In the genomic region with DNA sequence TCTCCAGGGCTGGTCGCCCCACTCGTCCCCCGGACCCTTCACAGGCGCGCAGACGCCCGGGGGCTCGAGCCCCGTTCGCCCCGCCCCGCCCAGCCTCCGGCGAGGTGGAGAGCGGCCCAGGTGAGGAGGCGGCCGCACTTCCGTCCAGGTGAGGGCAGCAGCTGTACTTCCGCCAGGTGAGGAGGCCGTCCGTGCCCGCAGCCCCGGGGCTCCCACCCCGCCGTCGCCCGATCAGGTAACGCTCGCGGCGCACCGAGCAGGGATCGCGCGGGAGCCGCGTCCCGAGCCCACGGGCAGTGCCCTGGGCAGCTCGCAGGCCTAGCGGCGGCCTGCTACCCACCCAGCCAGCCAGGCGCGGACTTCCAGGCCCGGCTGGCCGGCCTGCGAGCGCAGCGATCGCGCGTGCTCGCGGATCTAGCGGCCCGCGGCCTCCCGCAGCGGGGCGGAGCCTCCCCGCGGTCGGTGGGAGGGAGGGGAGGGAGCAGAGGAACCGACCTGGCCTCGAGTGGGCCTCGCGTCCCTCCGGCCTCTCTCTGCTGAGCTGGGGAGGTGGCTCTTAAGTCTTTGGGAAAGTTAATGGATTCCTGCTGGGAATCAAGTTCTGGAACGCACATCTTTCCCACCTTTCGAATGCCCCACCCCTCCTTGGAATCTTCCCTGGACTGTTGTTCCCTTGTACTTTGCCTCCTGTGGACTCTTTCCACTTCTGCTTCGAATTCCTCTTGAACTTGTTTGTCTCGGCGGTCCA, we compare ENCODE assay signal across 8 mouse cellular contexts. TPM values are rescaled to one million over a fixed set of nuclear protein-coding genes. Genes with fewer than 3 reads are reported as not detected.
A peak's percentile ranks its signal among the peaks of the same experiment; 100 is the strongest.
DNase-seq lines count a peak whose midpoint lies in the region; ATAC-seq lines count a peak whose summit lies in the region.

Gene Patj, plus strand, starts transcription at position 96 of the 748 bp plus-strand sequence.

- under 1% methylated on average over 41 of the region's 73 CpGs for WGBS in embryonic facial prominence, embryonic 11.5 days
- WGBS in midbrain, embryonic 11.5 days: under 1% methylated on average over 65 of the region's 73 CpGs

- H3K4me2 ChIP-seq in embryonic facial prominence, embryonic 11.5 days (ENCODE audit: low read depth, low read length): peak within 1 kb of the TSS; percentile 91
- peak within 1 kb of the TSS; percentile 100 for H3K4me2 ChIP-seq in midbrain, embryonic 11.5 days

- no peaks in the 10 kb centered on the region for H3K4me1 ChIP-seq in embryonic facial prominence, embryonic 11.5 days (ENCODE audit: control insufficient read depth, insufficient read depth, low read length)
- H3K4me1 ChIP-seq in midbrain, embryonic 11.5 days (ENCODE audit: control insufficient read depth, insufficient read depth, low read length): no peaks in the 10 kb centered on the region; the same call in 1 of the 2 replicates

- intact Hi-C loops in left cerebral cortex, postnatal 4 days (cut with DNase I): no loop called here

- H3K9ac ChIP-seq in embryonic facial prominence, embryonic 11.5 days (replicated peaks; ENCODE audit: low read length): peak within 1 kb of the TSS; percentile 99
- peak within 1 kb of the TSS; percentile 94 for H3K9ac ChIP-seq in midbrain, embryonic 11.5 days (ENCODE audit: low read length)

- DNase-seq in adrenal gland, adult 8-10 months: peak; percentile 39
- peak; percentile 67 for DNase-seq in embryonic facial prominence, embryonic 11.5 days (ENCODE audit: low spot score)
- DNase-seq in heart, adult 18-20 months: peak; percentile 52
- DNase-seq in kidney, adult 18-20 months: peak; percentile 86
- DNase-seq in left cerebral cortex, postnatal 4 days: peak; percentile 38
- DNase-seq in midbrain, embryonic 11.5 days (ENCODE audit: low spot score, missing footprints): peak; percentile 92
- DNase-seq in skeletal muscle tissue, adult 2 months (ENCODE audit: low read depth, low spot score): peak; percentile 21

- H3K9me3 ChIP-seq in embryonic facial prominence, embryonic 11.5 days (replicated peaks; ENCODE audit: control insufficient read depth, low read length): no peaks in the 10 kb centered on the region
- no peaks in the 10 kb centered on the region for H3K9me3 ChIP-seq in midbrain, embryonic 11.5 days (ENCODE audit: control insufficient read depth, low read length)

- peak within 1 kb of the TSS; percentile 74 for H3K4me3 ChIP-seq in embryonic facial prominence, embryonic 11.5 days (ENCODE audit: low read depth, low read length)
- peak within 1 kb of the TSS; percentile 78 for H3K4me3 ChIP-seq in midbrain, embryonic 11.5 days (ENCODE audit: low read depth, low read length)

- no peaks in the 10 kb centered on the region for H3K27me3 ChIP-seq in embryonic facial prominence, embryonic 11.5 days (ENCODE audit: control insufficient read depth, insufficient read depth, low read length)
- no peaks in the 10 kb centered on the region for H3K27me3 ChIP-seq in midbrain, embryonic 11.5 days (ENCODE audit: control insufficient read depth, insufficient read depth, low read length)

- H3K36me3 ChIP-seq in embryonic facial prominence, embryonic 11.5 days (replicated peaks; ENCODE audit: control insufficient read depth, insufficient read depth, low read depth, low read length): no peaks in the 10 kb centered on the region
- H3K36me3 ChIP-seq in midbrain, embryonic 11.5 days (ENCODE audit: control insufficient read depth, insufficient read depth, low read length): no peaks in the 10 kb centered on the region

- H3K27ac ChIP-seq in embryonic facial prominence, embryonic 11.5 days (replicated peaks; ENCODE audit: low read depth, low read length): peak within 1 kb of the TSS; percentile 72; the same call in 1 of the 2 replicates
- H3K27ac ChIP-seq in midbrain, embryonic 11.5 days (ENCODE audit: low read depth, low read length): no peak within 1 kb of the TSS

- ATAC-seq in embryonic facial prominence, embryonic 11.5 days (replicated peaks; ENCODE audit: insufficient number of reproducible peaks, low FRiP score, low TSS enrichment, low read depth): peak; percentile 84
- peak; percentile 88 for ATAC-seq in midbrain, embryonic 11.5 days (ENCODE audit: low FRiP score)
- no peak; the same call in 1 of the 2 replicates for ATAC-seq in monocyte, adult 5-6 weeks (replicated peaks; ENCODE audit: insufficient number of reproducible peaks, low FRiP score, low TSS enrichment, poor library complexity, severe bottlenecking)

RNA-seq across cellular contexts. Expression of gene Patj, which starts in this region (rescaled TPM):
- total RNA-seq in adrenal gland, adult 8-10 months (2022): 10 to 100 TPM in 1 of 4 experiments, 1 to 10 TPM in 3; 3.6 to 10.3 (median 6.5) TPM
- polyA plus RNA-seq in embryonic facial prominence, embryonic 11.5 days (2014; fragmentation: Nextera tagmentation; extraction: Ambion mirVana): 13.2 and 17.6 TPM in 2 replicates
- 10 to 100 TPM; 13.0 to 16.0 TPM for total RNA-seq in heart, adult 18-20 months (2021)
- total RNA-seq in left cerebral cortex, postnatal 4 days (2021): 1 to 10 TPM; 8.0 to 9.3 TPM
- 7.3 and 7.4 TPM in 2 replicates for polyA plus RNA-seq in midbrain, embryonic 11.5 days (2014; fragmentation: Nextera tagmentation; extraction: Ambion mirVana)
- total RNA-seq in monocyte, adult 5-6 weeks (2017): 3.1 to 21.5 TPM (median 11.7 TPM) in 3 replicates

Comparison
In these comparisons a context has a peak if more than half of its experiments do, and no peak if none do; other contexts are left out.
1. DNase-seq: peak in every context shown above with its lines; median percentile 92 in midbrain, embryonic 11.5 days; 86 in kidney, adult 18-20 months; 67 in embryonic facial prominence, embryonic 11.5 days; 52 in heart, adult 18-20 months; 39 in adrenal gland, adult 8-10 months; 38 in left cerebral cortex, postnatal 4 days; 21 in skeletal muscle tissue, adult 2 months.